Mouse (Mus musculus) mature B cell (primary cell): Measurements from ENCODE around the gene Gm10488.
"Not testable (repeated sequence)": the region's sequence is repeated elsewhere in the genome, so short reads cannot be mapped to it uniquely, and the experiment has no call there.

ENCODE experiments used
- in situ Hi-C: fragments of 300-500 bp; cut with MboI; formaldehyde crosslinking; loops from 2 replicates; pipeline ENCODE4 v1.14.3; 2019

The Gm10488 gene

GRCm38 (mm10) chrX:29976014-29976413, at the start of gene Gm10488:
Gene Gm10488 (plus strand): TSS chrX:29976314.
- in situ Hi-C loops: not testable (repeated sequence)
